Mouse (Mus musculus) natural killer cell, adult 2 months (primary cell): ENCODE measurements around the gene Vmn1r211.
"Not testable (repeated sequence)": the region's sequence is repeated elsewhere in the genome, so short reads cannot be mapped to it uniquely, and the experiment has no call there.

Experiments used
- DNase-seq, 2 experiments: peaks; one replicate each; pipeline ENCODE4 v3.0.0; 2022; ENCODE audit warnings: low spot score in 2 of 2

The Vmn1r211 gene

GRCm38 (mm10) chr13:22857461-22857860 is at the start of gene Vmn1r211:
Gene Vmn1r211, minus strand, starts transcription at chr13:22857561.
- DNase-seq, result no peak

- DNase-seq, result no peak
Observed at GRCm38 (mm10) chr13:22884105-22884504, 26.7 kb upstream of the Vmn1r211 start, which contains the start of gene Vmn1r212. Gene Vmn1r212, minus strand, starts transcription at chr13:22884205.

GRCm38 (mm10) chr13:22879257-22879656 is 21.9 kb upstream of the Vmn1r211 start:
- no peak for DNase-seq

GRCm38 (mm10) chr13:22854760-22855159 is 2.6 kb downstream of the Vmn1r211 start:
- DNase-seq, result no peak

- no peak for DNase-seq
Observed at GRCm38 (mm10) chr13:22846798-22847197, 10.6 kb downstream of the Vmn1r211 start.

GRCm38 (mm10) chr13:22844304-22844703 is 13.1 kb downstream of the Vmn1r211 start:
- DNase-seq, result not testable (repeated sequence)

GRCm38 (mm10) chr13:22831248-22831647 is 26.1 kb downstream of the Vmn1r211 start, which contains the start of gene Vmn1r210:
Gene Vmn1r210, minus strand, starts transcription at chr13:22831348.
- no peak for DNase-seq

- not testable (repeated sequence) for DNase-seq
Observed at GRCm38 (mm10) chr13:22829395-22829794, 28.0 kb downstream of the Vmn1r211 start.

- DNase-seq, result not testable (repeated sequence)
Observed at GRCm38 (mm10) chr13:22821601-22822000, 35.8 kb downstream of the Vmn1r211 start.

GRCm38 (mm10) chr13:22809582-22809981 is 47.8 kb downstream of the Vmn1r211 start, which contains the start of gene Vmn1r209:
Gene Vmn1r209, minus strand, starts transcription at chr13:22809682.
- DNase-seq, result not testable (repeated sequence)
